Mouse (Mus musculus): ENCODE results near the gene Clpp. TPM values are rescaled to one million over a fixed set of nuclear protein-coding genes. Genes with fewer than 3 reads are reported as not detected.
A peak's percentile ranks its signal among the peaks of the same experiment; 100 is the strongest.

Clpp gene
- polyA plus RNA-seq, 1 experiment: 132 TPM

- H3K4me3 ChIP-seq (ENCODE audit: low read depth, low read length): no peak overlapping the region
- WGBS: 93% methylated on average over 9 of the region's 9 CpGs
- TF ChIP-seq CTCF (IDR thresholded peaks at IDR 0.05; ENCODE audit: extremely low read depth, insufficient read length, insufficient replicate concordance, low read depth, low read length): no peak
- H3K4me1 ChIP-seq (ENCODE audit: control insufficient read depth, insufficient read depth, insufficient read length, low read length): peaks cover 3% of the 10 kb centered on the region; the same call in 1 of the 2 replicates
- H3K27me3 ChIP-seq (ENCODE audit: control insufficient read depth, insufficient read depth, low read length): no peaks in the 10 kb centered on the region
- H3K27ac ChIP-seq (ENCODE audit: insufficient read depth, low read depth, low read length): no peak overlapping the region
- peaks cover 35% of the 10 kb centered on the region for H3K36me3 ChIP-seq (ENCODE audit: control insufficient read depth, insufficient read depth, low read length)
Observed at GRCm38 (mm10) chr17:56999414-56999813, 9.3 kb downstream of the Clpp start.

DNA sequence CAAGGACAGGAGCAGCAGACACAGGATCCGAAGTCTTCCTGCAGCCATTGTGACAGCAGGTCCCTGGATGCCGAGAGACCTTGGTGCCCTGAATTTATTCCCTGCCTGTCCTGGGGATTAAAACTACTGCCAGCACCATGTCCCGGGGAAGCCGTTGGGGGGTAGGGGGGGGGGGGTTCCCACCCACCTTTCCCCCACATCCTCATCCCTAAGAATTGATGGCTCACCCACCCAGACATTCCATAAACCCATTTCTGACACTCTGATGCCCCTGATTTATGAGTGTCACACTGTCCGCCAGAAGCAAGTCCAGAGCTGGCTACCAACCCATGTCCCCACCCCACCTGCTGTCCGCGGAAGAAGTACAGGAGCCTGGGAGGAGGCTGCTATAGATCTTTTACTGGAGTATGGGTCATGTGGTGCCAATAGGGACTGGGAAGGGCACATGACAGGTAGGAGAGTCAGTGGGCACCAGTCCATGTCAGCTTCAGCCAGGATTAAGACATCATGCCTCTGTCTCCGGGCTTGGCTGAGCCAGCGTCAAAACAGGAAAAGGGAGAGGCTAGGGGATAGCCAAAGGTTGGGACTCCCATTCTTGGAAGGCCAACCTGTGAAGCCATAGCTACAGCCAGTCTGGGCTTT is 10.0 kb downstream of the Clpp start, which contains the start of gene Pspn:
Gene Pspn (minus strand): TSS at position 51 of the 642 bp plus-strand sequence.
- Histone ChIP-seq H3K27me3 (ENCODE audit: control insufficient read depth, insufficient read depth, low read length) (no peaks in the 10 kb centered on the region), H3K4me3 (ENCODE audit: low read depth, low read length) (no peak within 1 kb of the TSS), H3K27ac (ENCODE audit: insufficient read depth, low read depth, low read length) (no peak within 1 kb of the TSS), H3K36me3 (ENCODE audit: control insufficient read depth, insufficient read depth, low read length) (peaks cover 36% of the 10 kb centered on the region), H3K4me1 (ENCODE audit: control insufficient read depth, insufficient read depth, insufficient read length, low read length) (peaks cover 3% of the 10 kb centered on the region; the same call in 1 of the 2 replicates)
- WGBS: 76% methylated on average over 9 of the region's 9 CpGs
- TF ChIP-seq CTCF (IDR thresholded peaks at IDR 0.05; ENCODE audit: extremely low read depth, insufficient read length, insufficient replicate concordance, low read depth, low read length): no peak
- TF ChIP-seq POLR2A (IDR thresholded peaks at IDR 0.05; ENCODE audit: low read depth, low read length): no peak

- TF ChIP-seq CTCF (IDR thresholded peaks at IDR 0.05; ENCODE audit: extremely low read depth, insufficient read length, insufficient replicate concordance, low read depth, low read length): no peak
- TF ChIP-seq POLR2A (IDR thresholded peaks at IDR 0.05; ENCODE audit: low read depth, low read length): no peak
- Histone ChIP-seq H3K4me3 (ENCODE audit: low read depth, low read length) (no peak overlapping the region), H3K27me3 (ENCODE audit: control insufficient read depth, insufficient read depth, low read length) (no peaks in the 10 kb centered on the region), H3K27ac (ENCODE audit: insufficient read depth, low read depth, low read length) (no peak overlapping the region), H3K4me1 (ENCODE audit: control insufficient read depth, insufficient read depth, insufficient read length, low read length) (peaks cover 3% of the 10 kb centered on the region; the same call in 1 of the 2 replicates), H3K36me3 (ENCODE audit: control insufficient read depth, insufficient read depth, low read length) (peaks cover 39% of the 10 kb centered on the region)
- 58% methylated on average over 8 of the region's 8 CpGs for WGBS
Observed at GRCm38 (mm10) chr17:57001228-57001627, 11.1 kb downstream of the Clpp start.

DNA sequence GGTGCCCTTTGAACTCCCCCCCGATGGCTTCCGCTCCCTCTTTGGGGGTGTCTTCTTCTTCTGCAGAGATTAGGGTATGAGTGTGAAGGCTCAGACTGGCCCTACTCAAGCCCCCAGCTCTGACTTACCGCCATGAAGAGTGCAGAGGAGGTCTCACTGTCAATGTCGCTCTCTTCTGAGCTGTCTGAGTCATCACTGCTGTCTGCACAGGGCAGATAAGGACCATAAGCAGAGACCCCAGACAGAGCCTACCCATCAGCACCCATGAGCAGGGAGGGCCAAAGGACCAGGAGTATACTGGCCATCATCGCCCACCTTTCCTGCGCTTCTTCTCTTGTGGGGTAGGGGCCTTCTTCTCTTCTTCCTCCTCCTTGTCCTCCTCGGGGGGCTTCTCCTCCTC is 13.9 kb downstream of the Clpp start:
- Histone ChIP-seq H3K4me3 (ENCODE audit: low read depth, low read length) (no peak overlapping the region), H3K4me1 (ENCODE audit: control insufficient read depth, insufficient read depth, insufficient read length, low read length) (no peaks in the 10 kb centered on the region), H3K27me3 (ENCODE audit: control insufficient read depth, insufficient read depth, low read length) (no peaks in the 10 kb centered on the region), H3K36me3 (ENCODE audit: control insufficient read depth, insufficient read depth, low read length) (peaks cover 56% of the 10 kb centered on the region), H3K27ac (ENCODE audit: insufficient read depth, low read depth, low read length) (no peak overlapping the region)
- TF ChIP-seq CTCF (IDR thresholded peaks at IDR 0.05; ENCODE audit: extremely low read depth, insufficient read length, insufficient replicate concordance, low read depth, low read length): no peak
- TF ChIP-seq POLR2A (IDR thresholded peaks at IDR 0.05; ENCODE audit: low read depth, low read length): no peak
- 93% methylated on average over 7 of the region's 7 CpGs for WGBS

- Histone ChIP-seq H3K36me3 (ENCODE audit: control insufficient read depth, insufficient read depth, low read length) (peaks cover 55% of the 10 kb centered on the region), H3K4me3 (ENCODE audit: low read depth, low read length) (no peak overlapping the region), H3K4me1 (ENCODE audit: control insufficient read depth, insufficient read depth, insufficient read length, low read length) (peaks cover 7% of the 10 kb centered on the region; the same call in 1 of the 2 replicates), H3K27me3 (ENCODE audit: control insufficient read depth, insufficient read depth, low read length) (no peaks in the 10 kb centered on the region), H3K27ac (ENCODE audit: insufficient read depth, low read depth, low read length) (no peak overlapping the region)
- WGBS: 96% methylated on average over 13 of the region's 13 CpGs
- TF ChIP-seq POLR2A (IDR thresholded peaks at IDR 0.05; ENCODE audit: low read depth, low read length) (no peak), CTCF (IDR thresholded peaks at IDR 0.05; ENCODE audit: extremely low read depth, insufficient read length, insufficient replicate concordance, low read depth, low read length) (peak; percentile 15; the same call in 1 of the 2 replicates)
Observed at GRCm38 (mm10) chr17:57007137-57007905, 17.2 kb downstream of the Clpp start.

DNA sequence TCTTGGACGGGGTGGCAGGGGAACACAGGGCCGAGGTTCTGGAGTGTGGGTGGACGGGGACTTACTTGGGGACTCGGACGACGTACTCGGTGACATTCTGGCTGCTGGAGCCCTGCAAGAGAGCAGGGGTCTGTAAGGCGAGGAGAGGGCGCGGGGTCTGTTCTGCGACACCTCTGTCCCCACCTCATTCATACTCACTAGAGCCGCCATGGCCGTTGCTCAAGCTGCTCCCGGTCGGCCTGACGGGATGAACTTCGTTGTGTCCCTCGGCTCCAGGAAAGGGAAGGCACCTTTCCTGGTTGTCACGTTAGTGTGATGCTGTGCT is 20.8 kb downstream of the Clpp start:
- H3K27me3 ChIP-seq (ENCODE audit: control insufficient read depth, insufficient read depth, low read length): no peaks in the 10 kb centered on the region
- peaks cover 24% of the 10 kb centered on the region for H3K36me3 ChIP-seq (ENCODE audit: control insufficient read depth, insufficient read depth, low read length)
- peak overlapping the region; percentile 81 for H3K4me3 ChIP-seq (ENCODE audit: low read depth, low read length)
- peaks cover 7% of the 10 kb centered on the region; the same call in 1 of the 2 replicates for H3K4me1 ChIP-seq (ENCODE audit: control insufficient read depth, insufficient read depth, insufficient read length, low read length)
- H3K27ac ChIP-seq (ENCODE audit: insufficient read depth, low read depth, low read length): peak overlapping the region; percentile 63
- WGBS: 0% methylated on average over 19 of the region's 19 CpGs
- TF ChIP-seq CTCF (IDR thresholded peaks at IDR 0.05; ENCODE audit: extremely low read depth, insufficient read length, insufficient replicate concordance, low read depth, low read length) (no peak), POLR2A (IDR thresholded peaks at IDR 0.05; ENCODE audit: low read depth, low read length) (no peak)
